Mouse (Mus musculus): ENCODE results near the gene Cdkl1.

The Cdkl1 gene

GRCm38 (mm10) chr12:69783247-69784025 lies 7.6 kb downstream of the Cdkl1 start:
- peak; percentile 84 to 90 for DNase-seq

- DNase-seq = peak; percentile 94 to 97
These were observed 9.0 kb downstream of the Cdkl1 start for GRCm38 (mm10) chr12:69781935-69782650.

DNA sequence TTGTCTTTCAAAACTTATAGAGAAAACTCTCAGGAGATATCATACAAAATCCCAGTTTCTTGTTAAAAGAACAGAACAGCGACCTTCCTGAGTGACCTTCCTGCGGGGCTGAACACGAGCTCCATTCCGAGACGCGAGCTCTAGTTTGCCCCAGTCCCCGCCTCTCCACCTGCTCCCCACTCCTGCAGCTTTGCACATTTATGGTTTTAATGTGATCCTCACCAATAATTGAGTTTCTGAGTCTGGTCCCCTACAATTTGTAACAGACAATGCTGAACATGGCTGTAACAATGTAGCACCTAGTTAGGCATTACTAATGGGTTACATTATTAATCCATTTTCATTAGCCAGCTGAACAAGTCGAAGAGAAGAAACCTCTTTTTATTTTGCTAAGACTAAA lies 9.6 kb downstream of the Cdkl1 start:
- DNase-seq = peak; percentile 52 to 59

DNA sequence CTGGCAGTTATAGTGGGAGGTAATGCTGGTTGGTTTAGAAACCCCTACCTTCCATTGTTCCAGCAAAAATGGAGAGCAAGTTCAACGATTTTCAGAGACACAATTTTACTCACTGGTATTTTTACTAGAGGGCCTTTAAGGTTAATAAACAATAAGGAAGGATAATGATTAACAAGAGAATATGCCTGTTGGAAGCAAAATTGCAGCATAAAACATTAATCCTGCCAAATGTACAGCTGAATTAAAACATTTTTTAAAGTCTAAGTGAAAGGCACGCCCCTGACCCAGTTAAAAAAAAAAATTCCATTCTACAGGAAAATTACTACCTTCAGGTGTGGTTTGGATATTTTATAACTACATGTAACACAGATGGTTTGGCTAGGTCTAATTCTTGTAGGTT lies 13.1 kb downstream of the Cdkl1 start:
- DNase-seq = peak in 1 of 2 experiments; percentile 77

- DNase-seq = no peak
These were observed 13.7 kb downstream of the Cdkl1 start for GRCm38 (mm10) chr12:69777341-69777730.

DNA sequence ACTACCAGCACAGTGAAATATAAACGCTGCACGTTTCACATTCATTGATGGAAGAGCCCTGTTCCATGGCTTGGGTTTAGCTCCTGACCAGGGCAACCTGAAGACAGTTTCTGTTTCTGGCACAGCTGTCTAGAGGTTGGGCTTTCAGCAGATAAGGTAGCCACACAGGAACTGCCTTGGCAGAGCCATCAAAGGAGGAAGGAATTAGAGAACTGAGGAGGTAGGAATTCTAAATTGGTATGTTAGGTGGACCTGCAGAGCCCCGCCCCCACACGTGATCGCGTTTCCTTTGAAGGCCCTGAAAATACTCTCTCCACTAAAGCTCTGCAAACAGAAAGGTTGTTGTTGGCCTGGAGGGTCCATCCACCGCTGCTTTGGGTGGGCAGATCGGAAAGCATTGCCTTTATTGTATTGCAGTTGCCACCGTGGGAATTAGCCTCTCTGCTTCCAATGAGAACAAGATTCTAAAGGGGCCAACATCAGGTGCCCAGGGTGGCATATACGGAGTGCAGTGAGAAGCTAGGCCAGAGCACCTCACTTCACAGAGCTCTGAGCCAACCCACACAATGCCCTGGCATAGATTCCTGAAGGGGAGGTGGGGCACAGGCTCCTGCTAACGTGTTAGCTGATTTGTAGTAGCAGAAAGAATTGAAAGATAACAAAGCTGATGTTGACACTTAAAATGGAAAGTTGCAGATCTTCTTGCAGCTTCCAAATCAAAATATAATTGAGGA lies 14.3 kb downstream of the Cdkl1 start:
- DNase-seq = peak; percentile 73 to 74

DNA sequence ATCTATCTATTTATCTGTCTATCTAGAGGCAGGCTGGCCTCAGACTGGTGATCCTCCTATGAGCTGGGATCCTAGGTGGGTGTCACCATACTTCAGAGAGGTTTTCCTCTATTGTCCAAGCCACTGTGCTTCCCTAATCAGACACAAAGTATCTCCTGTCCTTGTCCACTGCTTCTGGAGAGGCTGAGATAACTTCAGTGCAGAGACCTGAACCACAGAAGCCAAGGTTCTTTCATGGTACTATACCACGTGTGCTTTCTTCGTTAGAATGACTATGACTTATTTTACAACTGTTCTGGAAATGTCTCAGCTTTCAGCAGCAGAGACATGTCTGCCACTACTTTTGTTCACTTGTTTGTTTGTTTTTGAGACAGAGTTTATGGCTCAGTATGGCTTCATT lies 22.2 kb downstream of the Cdkl1 start:
- no peak for DNase-seq

DNA sequence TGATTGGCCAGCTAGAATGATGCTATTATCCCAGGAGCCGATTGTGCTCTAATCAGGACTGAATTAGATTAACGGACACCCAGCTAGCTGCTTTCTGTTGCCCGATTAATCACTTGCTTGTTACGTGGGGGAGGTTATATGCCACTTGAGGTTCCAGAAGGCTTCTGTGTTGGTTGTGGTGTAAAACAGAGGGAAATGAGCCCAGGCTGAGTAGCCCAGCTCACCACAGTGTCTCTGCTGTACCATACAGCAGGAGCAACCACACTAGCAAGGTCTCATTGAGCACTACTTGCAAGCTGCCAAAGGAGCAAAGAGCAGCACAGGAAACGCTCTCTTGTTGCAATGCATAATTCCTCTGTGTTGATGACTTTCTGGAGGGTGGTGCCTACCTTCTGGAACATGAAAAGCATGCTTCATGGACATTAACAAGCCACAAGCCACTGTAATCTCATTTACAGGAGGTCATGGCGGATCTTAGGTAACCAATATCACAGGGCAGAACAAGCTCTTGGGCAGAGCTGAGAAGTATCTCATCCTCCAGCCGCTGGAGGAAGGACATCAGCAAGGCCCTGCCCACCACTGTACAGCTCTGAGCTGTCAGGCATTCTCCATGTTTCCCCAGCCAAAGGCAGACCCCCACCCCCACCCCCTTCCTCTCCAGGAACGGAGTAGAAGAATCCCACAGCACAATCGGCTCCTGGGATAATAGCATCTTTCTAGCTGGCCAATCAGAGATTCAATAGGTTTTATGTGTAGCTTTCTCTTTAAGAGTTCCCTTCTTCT lies 23.4 kb downstream of the Cdkl1 start:
- DNase-seq = no peak

DNA sequence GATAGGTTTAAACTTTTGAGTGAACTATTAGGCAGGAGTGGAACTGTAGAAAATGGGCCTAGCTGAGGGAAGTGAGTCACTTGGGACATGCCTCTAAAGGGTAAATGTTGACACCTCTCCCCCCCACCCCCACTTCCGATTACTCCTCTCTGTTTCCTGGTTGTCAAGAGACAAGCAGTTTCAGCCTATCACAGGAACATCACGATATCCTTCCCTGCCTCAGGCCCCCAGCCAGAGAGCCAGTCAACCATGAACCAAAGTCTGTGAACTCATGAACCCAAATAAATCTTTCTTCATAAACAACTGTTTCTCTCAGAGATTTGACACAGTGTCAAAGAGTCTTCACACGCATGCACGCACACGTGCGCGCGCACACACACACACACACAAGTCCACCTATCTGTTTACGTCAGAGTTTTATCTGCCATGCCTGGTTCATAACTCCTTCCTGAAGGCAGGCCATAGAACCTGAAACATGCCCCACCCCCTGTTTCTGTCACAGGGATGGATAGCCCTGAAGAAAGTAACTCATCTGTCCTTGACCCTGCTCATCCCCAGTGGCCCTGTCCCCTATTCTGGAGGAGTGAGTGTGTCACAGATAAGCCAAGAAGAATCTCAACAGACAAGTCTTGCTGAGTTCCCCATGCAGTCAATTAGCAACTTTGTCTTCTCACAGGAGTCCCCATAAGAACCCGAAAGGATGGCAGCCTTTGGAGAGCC lies 24.7 kb downstream of the Cdkl1 start:
- peak; percentile 81 to 83 for DNase-seq

DNA sequence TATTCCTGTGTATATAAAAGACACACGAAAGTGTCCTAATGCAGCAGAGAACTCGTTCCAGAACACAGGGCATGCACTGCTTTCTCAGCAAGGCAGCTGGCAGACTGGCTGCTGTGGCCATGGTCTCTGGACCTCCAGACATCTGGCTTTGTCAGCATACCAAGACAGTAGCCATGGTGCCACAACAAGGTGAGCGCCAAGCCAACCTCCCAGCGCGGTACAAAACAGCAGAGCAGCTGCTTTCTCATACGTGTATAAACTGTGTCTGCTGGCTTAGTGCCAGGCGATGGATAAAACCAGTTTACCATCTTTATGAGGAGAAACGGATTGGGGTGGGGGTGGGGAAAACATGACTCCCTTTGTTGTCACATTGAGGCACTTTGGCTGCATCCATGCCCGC lies 25.5 kb downstream of the Cdkl1 start:
- DNase-seq = peak in 1 of 2 experiments; percentile 52

DNA sequence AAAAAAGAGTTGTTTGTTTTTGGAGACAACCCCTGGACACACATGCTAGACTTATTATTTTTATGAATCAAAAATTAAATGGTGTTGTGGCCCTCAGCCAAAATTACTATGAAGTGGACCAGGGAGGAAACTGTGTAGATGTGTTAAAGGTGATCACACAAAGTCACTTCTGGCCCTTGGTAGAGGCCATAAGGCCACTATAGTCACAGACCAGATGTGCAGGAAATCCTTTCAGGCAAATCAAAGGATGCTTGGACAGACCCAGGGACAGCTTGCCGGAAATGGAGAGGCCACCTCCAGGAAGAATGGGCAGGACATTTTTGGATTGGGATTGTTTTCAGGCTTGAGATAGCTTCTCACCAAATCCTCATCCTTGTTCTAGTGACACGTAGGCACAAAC lies 29.5 kb downstream of the Cdkl1 start:
- DNase-seq = no peak

- no peak for DNase-seq
These were observed 30.2 kb downstream of the Cdkl1 start for GRCm38 (mm10) chr12:69760743-69761406.

DNA sequence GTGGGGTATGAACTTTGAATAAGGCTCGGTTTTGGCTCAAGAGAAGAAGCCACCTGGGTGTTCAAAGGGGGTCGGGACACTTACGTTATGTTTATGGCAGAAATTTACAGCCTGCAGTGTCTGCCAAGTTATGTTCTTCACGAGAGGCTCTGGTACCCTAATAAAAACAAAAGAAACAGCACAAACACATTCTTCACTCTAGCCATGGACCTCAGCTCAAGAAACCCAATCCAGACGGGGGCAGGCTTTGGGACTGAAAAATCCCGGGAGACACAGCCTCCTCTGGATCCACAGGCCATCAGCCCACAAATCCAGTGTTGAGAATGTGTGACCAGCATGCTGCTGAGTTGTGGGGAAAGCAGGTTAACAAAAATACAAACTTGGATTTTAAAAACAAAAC lies 31.1 kb downstream of the Cdkl1 start:
- no peak for DNase-seq

DNA sequence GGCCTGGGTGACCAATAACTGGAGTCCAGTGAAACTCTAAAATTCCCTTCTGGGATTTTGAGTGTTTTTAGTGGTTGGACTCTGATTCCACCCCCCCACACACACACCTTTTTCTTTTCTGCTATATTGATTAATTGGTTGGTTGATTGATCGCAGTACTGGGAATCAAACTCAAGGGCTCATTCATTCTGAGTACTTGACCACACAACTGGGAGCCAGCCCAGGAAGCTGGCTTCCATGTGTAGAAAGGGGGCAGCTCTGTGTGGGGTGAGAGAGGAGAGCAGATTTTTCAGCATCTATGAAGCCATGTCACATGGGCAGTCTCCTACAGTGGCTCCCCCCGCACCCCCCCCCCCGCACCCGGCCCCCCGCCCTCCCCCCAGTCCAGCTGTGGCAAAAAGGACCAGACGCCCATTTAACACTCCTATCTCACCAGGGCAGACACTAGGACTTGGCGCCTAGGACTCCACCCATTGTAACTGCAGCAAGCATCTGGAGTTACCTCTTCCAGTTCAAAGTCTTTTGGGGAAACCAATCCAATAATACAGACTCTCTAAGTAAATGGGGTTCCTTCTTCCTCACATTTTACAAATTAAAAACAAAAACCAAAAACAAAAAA lies 31.7 kb downstream of the Cdkl1 start:
- no peak for DNase-seq

- peak in 1 of 2 experiments; percentile 56 for DNase-seq
These were observed 32.6 kb downstream of the Cdkl1 start for GRCm38 (mm10) chr12:69758221-69759185.

DNA sequence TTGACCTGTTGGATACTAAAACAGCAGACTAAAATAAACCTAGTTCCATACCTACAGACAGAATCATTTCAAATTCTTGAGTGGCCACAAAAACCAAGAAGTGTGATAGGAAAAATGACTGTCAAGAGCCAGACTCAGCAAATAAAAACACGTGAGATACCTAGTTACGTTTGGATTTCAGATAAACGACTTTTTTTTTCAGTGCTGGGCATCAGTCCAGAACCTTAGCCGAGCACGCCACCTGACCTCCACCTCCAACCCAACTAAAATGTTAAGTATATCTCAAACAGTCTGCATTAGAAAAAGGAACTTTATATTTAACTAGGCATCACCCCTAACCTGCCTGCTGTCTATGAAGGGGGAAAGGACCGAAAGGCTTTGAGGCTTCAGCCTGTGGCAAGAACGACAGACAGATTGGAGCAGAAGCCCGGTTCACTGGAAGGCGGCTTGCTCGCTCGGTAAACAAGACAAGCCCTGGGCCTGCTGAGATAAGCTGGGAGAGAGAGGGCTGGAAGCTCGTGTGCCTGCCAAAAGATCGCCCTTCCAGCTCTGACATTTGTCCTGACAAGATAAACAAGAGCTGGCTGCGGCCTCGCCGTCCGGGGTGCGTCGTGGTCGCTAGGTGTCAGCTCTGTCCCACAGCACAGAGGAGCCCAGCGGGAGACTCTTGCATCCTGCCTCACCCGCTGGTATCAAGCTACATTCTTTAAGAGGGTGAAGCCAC lies 33.5 kb downstream of the Cdkl1 start:
- DNase-seq = peak; percentile 80 to 83

DNA sequence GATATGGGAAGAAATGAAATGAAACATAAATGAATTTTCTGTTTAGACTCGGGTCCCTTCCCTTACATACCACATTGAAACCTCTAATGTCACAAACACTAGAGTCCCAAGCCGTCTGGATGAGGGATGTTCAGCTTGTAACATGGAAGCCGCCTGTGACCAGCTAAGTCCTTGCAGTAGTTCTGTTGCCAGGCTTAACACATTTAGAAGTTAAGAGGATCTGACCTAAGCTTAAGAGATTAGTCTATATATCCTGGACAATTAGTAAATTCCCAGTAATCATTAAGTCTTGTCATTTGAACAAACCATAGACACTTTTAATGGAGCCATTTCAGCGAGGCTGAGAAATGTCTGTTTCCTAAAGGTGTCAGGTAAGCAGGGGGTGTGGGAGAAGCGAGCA lies 35.1 kb downstream of the Cdkl1 start:
- DNase-seq = no peak

DNA sequence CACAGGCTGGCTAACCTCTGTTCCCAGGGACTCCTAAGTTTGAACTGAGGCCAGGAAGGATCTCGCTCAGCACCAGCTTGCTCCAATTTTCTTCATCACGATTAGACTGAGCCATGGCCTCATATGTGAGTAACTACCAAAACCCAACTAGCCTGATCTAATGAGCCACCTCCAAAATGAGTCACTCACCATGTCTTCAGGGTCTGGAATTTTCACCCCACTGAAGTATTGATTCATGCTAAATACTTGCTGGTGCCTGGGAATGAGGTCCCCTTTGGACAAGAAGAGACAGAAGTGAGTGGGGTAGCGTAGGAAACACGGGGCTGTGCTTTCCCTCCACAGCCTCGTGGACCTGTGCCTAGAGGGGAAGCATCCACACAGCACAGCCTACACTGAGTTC lies 37.1 kb downstream of the Cdkl1 start:
- no peak for DNase-seq

DNA sequence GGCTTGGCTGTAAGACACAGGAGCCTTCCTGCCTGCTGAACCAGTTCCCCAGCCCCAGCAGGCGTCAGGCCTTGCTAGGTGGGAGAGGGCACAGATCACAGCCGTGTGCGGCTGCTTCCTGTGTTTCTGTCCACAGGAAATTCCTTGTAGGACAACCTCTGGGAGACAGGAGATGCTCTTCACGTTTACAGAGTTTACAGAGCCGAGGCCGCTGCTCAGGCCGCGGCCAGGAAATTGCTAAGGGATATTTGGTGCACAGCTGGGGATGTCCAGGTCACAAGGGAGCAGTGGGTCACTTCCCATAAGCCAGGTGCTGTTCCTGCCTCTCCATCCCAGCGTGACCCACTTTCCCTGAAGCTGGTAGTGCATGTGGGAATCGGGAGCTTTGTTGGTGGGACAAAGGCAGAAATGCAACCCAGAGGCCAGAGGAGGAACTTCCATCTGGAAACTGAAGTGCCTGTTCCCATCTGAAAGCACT lies 39.2 kb downstream of the Cdkl1 start:
- no peak for DNase-seq
